Mouse (Mus musculus) forebrain, embryonic 16.5 days (tissue): Measurements from ENCODE around the gene Gm9639. TPM values are rescaled to one million over a fixed set of nuclear protein-coding genes. Genes with fewer than 3 reads are reported as not detected.

Experiments used
- ATAC-seq: fragments of 200-750 bp; cut with Nextera tagmentation; 2 replicates; pipeline ENCODE4 v1.8.0; 2017; ENCODE audit warnings: mild to moderate bottlenecking, moderate library complexity
- H3K27ac ChIP-seq: fragments of 300-500 bp; sonication (generic); 2 replicates; pipeline ENCODE4 v1.5.1; 2014; ENCODE audit warnings: low read length, control low read depth
- H3K27me3 ChIP-seq: fragments of 300-500 bp; sonication (generic); replicated peaks from 2 replicates; pipeline ENCODE4 v1.6.1; 2014; ENCODE audit warnings: low read length; ENCODE audit not compliant: control insufficient read depth, insufficient read depth
- H3K36me3 ChIP-seq: fragments of 300-500 bp; sonication (generic); 2 replicates; pipeline ENCODE4 v1.6.1; 2014; ENCODE audit not compliant: control insufficient read depth, insufficient read depth
- H3K4me1 ChIP-seq: fragments of 300-500 bp; sonication (generic); replicated peaks from 2 replicates; pipeline ENCODE4 v1.6.1; 2014; ENCODE audit warnings: low read length; ENCODE audit not compliant: control insufficient read depth, insufficient read depth
- H3K4me2 ChIP-seq: fragments of 300-500 bp; sonication (generic); 2 replicates; pipeline ENCODE4 v1.6.1; 2014; ENCODE audit warnings: mild to moderate bottlenecking, low read length, control low read depth
- H3K4me3 ChIP-seq: fragments of 300-500 bp; sonication (generic); replicated peaks from 2 replicates; pipeline ENCODE4 v1.5.1; 2014; ENCODE audit warnings: mild to moderate bottlenecking, low read length, control low read depth
- H3K9ac ChIP-seq: fragments of 300-500 bp; sonication (generic); replicated peaks from 2 replicates; pipeline ENCODE4 v1.6.1; 2014; ENCODE audit warnings: low read depth, low read length, control low read depth
- H3K9me3 ChIP-seq: fragments of 300-500 bp; sonication (generic); 2 replicates; pipeline ENCODE4 v1.6.1; 2016; ENCODE audit warnings: low read length; ENCODE audit not compliant: control insufficient read depth
- WGBS: fragments of 180-500 bp; shearing (Covaris S2); extraction: QIAGEN DNeasy Blood & Tissue Kit; methylation state at CpG from one replicate; pipeline ENCODE4 v1.1.7; 2014; 5-methylcytosine and 5-hydroxymethylcytosine counted together
- polyA plus RNA-seq: library from polyadenylated mRNA; unstranded; fragments of >200 nt; fragmentation: Nextera tagmentation; extraction: Ambion mirVana; gene quantifications from 2 replicates; pipeline ENCODE4 v1.2.1, GENCODE M21; 2015

The Gm9639 gene
- not detected in 2 replicates for polyA plus RNA-seq

- Histone ChIP-seq H3K27ac (no peak within 1 kb of the TSS), H3K27me3 (no peaks in the 10 kb centered on the region), H3K4me3 (no peak within 1 kb of the TSS), H3K9ac (no peak within 1 kb of the TSS), H3K4me1 (no peaks in the 10 kb centered on the region), H3K9me3 (no peaks in the 10 kb centered on the region), H3K4me2 (no peak within 1 kb of the TSS), H3K36me3 (no peaks in the 10 kb centered on the region)
- WGBS = 55% methylated on average over 2 of the region's 2 CpGs
- no peak for ATAC-seq
Observed at GRCm38 (mm10) chr10:77794976-77795375, at the start of gene Gm9639. Gene Gm9639 (minus strand): TSS chr10:77795076.

- Histone ChIP-seq H3K4me2 (no peak overlapping the region), H3K27ac (no peak overlapping the region), H3K9ac (no peak overlapping the region), H3K4me1 (no peaks in the 10 kb centered on the region), H3K4me3 (no peak overlapping the region), H3K27me3 (no peaks in the 10 kb centered on the region), H3K36me3 (no peaks in the 10 kb centered on the region), H3K9me3 (0 out of 2 replicates have a peak, but pooled peaks cover 5% of the 10 kb centered on the region)
- 80% methylated on average over 6 of the region's 6 CpGs for WGBS
- no peak for ATAC-seq
Observed at GRCm38 (mm10) chr10:77839006-77839405, 44.1 kb upstream of the Gm9639 start.

- no peak within 1 kb of the TSS for H3K4me2 ChIP-seq
- WGBS = 66% methylated on average over 9 of the region's 9 CpGs
- no peaks in the 10 kb centered on the region for H3K27me3 ChIP-seq
- H3K9me3 ChIP-seq = no peaks in the 10 kb centered on the region
- H3K9ac ChIP-seq = no peak within 1 kb of the TSS
- H3K36me3 ChIP-seq = no peaks in the 10 kb centered on the region
- H3K4me1 ChIP-seq = no peaks in the 10 kb centered on the region
- no peak within 1 kb of the TSS for H3K27ac ChIP-seq
- ATAC-seq = no peak
- no peak within 1 kb of the TSS for H3K4me3 ChIP-seq
Observed at GRCm38 (mm10) chr10:77835647-77836046, 40.8 kb upstream of the Gm9639 start, which contains the start of gene Krtap10-10. Gene Krtap10-10 (plus strand): TSS chr10:77835947.

- no peaks in the 10 kb centered on the region for H3K36me3 ChIP-seq
- no peak within 1 kb of the TSS for H3K9ac ChIP-seq
- no peaks in the 10 kb centered on the region for H3K27me3 ChIP-seq
- H3K9me3 ChIP-seq = peaks cover 6% of the 10 kb centered on the region
- ATAC-seq = no peak
- WGBS = 73% methylated on average over 6 of the region's 6 CpGs
- H3K4me1 ChIP-seq = no peaks in the 10 kb centered on the region
- no peak within 1 kb of the TSS for H3K4me2 ChIP-seq
- H3K4me3 ChIP-seq = no peak within 1 kb of the TSS
- no peak within 1 kb of the TSS for H3K27ac ChIP-seq
Observed at GRCm38 (mm10) chr10:77826951-77827350, 32.1 kb upstream of the Gm9639 start, which contains the start of gene Krtap10-4. Gene Krtap10-4 (minus strand): TSS chr10:77827095.

GRCm38 (mm10) chr10:77819203-77819602 is 24.3 kb upstream of the Gm9639 start:
- no peaks in the 10 kb centered on the region for H3K27me3 ChIP-seq
- H3K9me3 ChIP-seq = peaks cover 3% of the 10 kb centered on the region
- ATAC-seq = no peak
- H3K27ac ChIP-seq = no peak overlapping the region
- no peak overlapping the region for H3K4me2 ChIP-seq
- no peak overlapping the region for H3K4me3 ChIP-seq
- 15% methylated on average over 4 of the region's 4 CpGs for WGBS
- no peak overlapping the region for H3K9ac ChIP-seq
- H3K4me1 ChIP-seq = no peaks in the 10 kb centered on the region
- no peaks in the 10 kb centered on the region for H3K36me3 ChIP-seq

GRCm38 (mm10) chr10:77818523-77818922 is 23.6 kb upstream of the Gm9639 start:
- H3K36me3 ChIP-seq = no peaks in the 10 kb centered on the region
- H3K27me3 ChIP-seq = no peaks in the 10 kb centered on the region
- no peaks in the 10 kb centered on the region for H3K9me3 ChIP-seq
- no peak overlapping the region for H3K9ac ChIP-seq
- no peak overlapping the region for H3K27ac ChIP-seq
- H3K4me3 ChIP-seq = no peak overlapping the region
- no peak overlapping the region for H3K4me2 ChIP-seq
- 97% methylated on average over 4 of the region's 4 CpGs for WGBS
- ATAC-seq = no peak; the same call in 1 of the 2 replicates
- no peaks in the 10 kb centered on the region for H3K4me1 ChIP-seq

GRCm38 (mm10) chr10:77815514-77815913 is 20.6 kb upstream of the Gm9639 start:
- Histone ChIP-seq H3K4me2 (no peak overlapping the region), H3K9ac (no peak overlapping the region), H3K4me3 (no peak overlapping the region), H3K27me3 (no peaks in the 10 kb centered on the region), H3K9me3 (no peaks in the 10 kb centered on the region), H3K36me3 (no peaks in the 10 kb centered on the region), H3K4me1 (no peaks in the 10 kb centered on the region), H3K27ac (no peak overlapping the region)
- 26% methylated on average over 5 of the region's 5 CpGs for WGBS
- no peak for ATAC-seq

GRCm38 (mm10) chr10:77814382-77814781 is 19.5 kb upstream of the Gm9639 start, which contains the start of gene Gm2696:
Gene Gm2696 (plus strand): TSS chr10:77814682.
- Histone ChIP-seq H3K36me3 (no peaks in the 10 kb centered on the region), H3K9me3 (no peaks in the 10 kb centered on the region), H3K4me2 (no peak within 1 kb of the TSS), H3K27me3 (no peaks in the 10 kb centered on the region), H3K4me3 (no peak within 1 kb of the TSS), H3K9ac (no peak within 1 kb of the TSS), H3K4me1 (no peaks in the 10 kb centered on the region), H3K27ac (no peak within 1 kb of the TSS)
- ATAC-seq = no peak
- WGBS = 48% methylated on average over 4 of the region's 4 CpGs

- Histone ChIP-seq H3K36me3 (no peaks in the 10 kb centered on the region), H3K27me3 (no peaks in the 10 kb centered on the region), H3K4me1 (no peaks in the 10 kb centered on the region), H3K9me3 (no peaks in the 10 kb centered on the region), H3K4me2 (no peak within 1 kb of the TSS), H3K4me3 (no peak within 1 kb of the TSS), H3K27ac (no peak within 1 kb of the TSS), H3K9ac (no peak within 1 kb of the TSS)
- 82% methylated on average over 4 of the region's 5 CpGs for WGBS
- no peak for ATAC-seq
Observed at GRCm38 (mm10) chr10:77811743-77812142, 16.9 kb upstream of the Gm9639 start, which contains the start of gene Gm9507. Gene Gm9507 (minus strand): TSS chr10:77811843.

- no peaks in the 10 kb centered on the region for H3K4me1 ChIP-seq
- no peaks in the 10 kb centered on the region for H3K9me3 ChIP-seq
- H3K27me3 ChIP-seq = no peaks in the 10 kb centered on the region
- no peak overlapping the region for H3K27ac ChIP-seq
- ATAC-seq = no peak
- H3K4me3 ChIP-seq = no peak overlapping the region
- H3K9ac ChIP-seq = no peak overlapping the region
- H3K4me2 ChIP-seq = no peak overlapping the region
- H3K36me3 ChIP-seq = no peaks in the 10 kb centered on the region
- WGBS = 82% methylated on average over 3 of the region's 3 CpGs
Observed at GRCm38 (mm10) chr10:77804095-77804494, 9.2 kb upstream of the Gm9639 start.
